Mouse (Mus musculus) bone marrow, adult 2 months (tissue): ENCODE data around the gene Ccdc175.

ENCODE experiments used
- CTCF ChIP-seq: fragments of 200-500 bp; IDR thresholded peaks from 2 replicates; pipeline ENCODE4 v1.5.1; 2011; ENCODE audit warnings: low read length, control low read depth; ENCODE audit not compliant: control insufficient read depth, insufficient read depth
- POLR2A ChIP-seq: fragments of 200-500 bp; IDR thresholded peaks from 2 replicates; pipeline ENCODE4 v1.6.1; 2011; ENCODE audit warnings: low read depth, mild to moderate bottlenecking, control low read depth, low read length, borderline replicate concordance; ENCODE audit not compliant: control insufficient read depth

DNA sequence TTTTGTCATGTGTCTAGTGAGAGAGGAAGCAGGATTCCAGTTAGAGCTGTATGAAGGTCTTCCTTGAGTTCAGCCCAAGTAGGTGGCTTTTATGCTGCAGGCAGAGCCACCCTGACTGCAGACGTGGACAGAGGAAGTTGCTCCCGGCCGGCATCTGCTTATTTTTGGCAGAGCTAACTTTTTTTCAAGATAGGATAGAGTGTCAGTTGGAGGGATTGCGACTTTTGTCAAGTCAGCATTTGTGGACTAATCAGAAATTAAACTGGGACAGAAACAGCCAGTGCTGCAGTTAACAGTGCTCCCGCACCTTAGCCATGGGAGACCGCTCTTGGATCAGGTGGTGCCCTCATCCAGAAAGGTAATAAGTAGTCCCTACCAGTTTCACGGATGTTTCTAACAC is 12.6 kb upstream of the Ccdc175 start:
- no peak for TF ChIP-seq POLR2A
- TF ChIP-seq CTCF, result no peak
